Mouse (Mus musculus): ENCODE results near the gene Acvr1.

DNA sequence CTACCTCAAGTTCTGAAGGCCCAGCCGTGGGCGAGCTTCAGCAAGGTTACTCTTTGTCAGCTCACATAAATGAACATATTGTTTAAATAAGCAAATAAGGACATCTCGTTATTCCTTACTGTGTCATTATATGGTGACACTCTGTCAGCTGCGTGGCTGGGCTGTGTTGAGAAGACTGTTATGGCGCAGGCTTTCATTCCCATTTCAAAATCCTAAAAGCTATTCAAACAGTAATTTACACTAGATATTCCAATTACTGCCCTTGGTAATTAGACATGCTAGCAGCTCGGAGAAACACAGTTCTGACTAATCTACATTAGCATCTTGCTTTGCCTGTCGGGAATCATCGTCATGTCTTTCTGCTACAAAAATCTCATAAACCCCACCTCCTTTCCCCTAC is 91.4 kb downstream of the Acvr1 start:
- TF ChIP-seq EP300 (IDR thresholded peaks at IDR 0.05; ENCODE audit: low read depth) (no peak), CTCF (IDR thresholded peaks at IDR 0.05; ENCODE audit: low read depth) (no peak)

All from liver, postnatal 0 days (tissue).